13 mouse cellular contexts compared by ENCODE assay signal in genomic region chr5:136215211-136215610, GRCm38 (mm10). TPM values are rescaled to one million over a fixed set of nuclear protein-coding genes. Genes with fewer than 3 reads are reported as not detected.
DNase-seq lines count a peak whose midpoint lies in the region; ATAC-seq and TF ChIP-seq lines count a peak whose summit lies in the region.
"Had no signal": no experiment of that assay in that cellular context is flagged by ENCODE, and none has a peak within 500 bp of the region (broad histone marks: within the 10 kb centered on the region; RNA-seq: fewer than 3 reads in every experiment).

No protein-coding gene starts in this region.

- peak; percentile 19; the same call in 1 of the 2 replicates for TF ChIP-seq CTCF in cerebellum, adult 2 months (IDR thresholded peaks at IDR 0.05; ENCODE audit: borderline replicate concordance, insufficient read depth, low read depth, low read length)
- TF ChIP-seq CTCF in liver, adult 2 months (IDR thresholded peaks at IDR 0.05; ENCODE audit: low read depth, low read length) = peak; percentile 20; the same call in 1 of the 2 replicates

- no peak for ATAC-seq in megakaryocyte-erythroid progenitor cell, adult 5-6 weeks (replicated peaks; ENCODE audit: low FRiP score, low TSS enrichment, poor library complexity, severe bottlenecking)

- no peak for TF ChIP-seq POLR2A in cerebellum, adult 2 months (IDR thresholded peaks at IDR 0.05; ENCODE audit: borderline replicate concordance, insufficient read depth, low read length)
- TF ChIP-seq POLR2A in liver, adult 2 months (IDR thresholded peaks at IDR 0.05; ENCODE audit: extremely low read depth, insufficient read depth, low read length) = no peak

- H3K36me3 ChIP-seq in liver, adult 2 months (ENCODE audit: control insufficient read depth, insufficient read depth, low read length) = no peaks in the 10 kb centered on the region
- H3K36me3 ChIP-seq: lung, embryonic 15.5 days had no signal

- no peaks in the 10 kb centered on the region for H3K79me2 ChIP-seq in liver, adult 2 months (ENCODE audit: control insufficient read depth, insufficient read depth, low read length)

- no peak overlapping the region for H3K9ac ChIP-seq in liver, adult 2 months (ENCODE audit: low read depth, low read length)
- H3K9ac ChIP-seq: lung, embryonic 15.5 days; midbrain, embryonic 12.5 days had no signal

- intact Hi-C loops in heart, postnatal 14 days (cut with DNase I) = no loop called here

- no peak for DNase-seq in cerebellum, adult 2 months
- DNase-seq in cerebellum, adult 11-12 months = no peak
- no peak for DNase-seq in liver, adult 2 months (ENCODE audit: extremely low read depth, low read depth, low spot score)
- no peak for DNase-seq in liver
- peak; percentile 52 for DNase-seq in 416B (ENCODE audit: low read depth)
- peak; percentile 51 for DNase-seq in ZHBTc4 (ENCODE audit: low read depth, low spot score)
- no peak for DNase-seq in heart, postnatal 14 days
- DNase-seq: kidney, adult 11 months; thymus, postnatal 25 days had no signal

- no peaks in the 10 kb centered on the region for H3K4me1 ChIP-seq in cerebellum, adult 2 months (ENCODE audit: control insufficient read depth, insufficient read depth, low read length)
- H3K4me1 ChIP-seq in liver, adult 2 months (ENCODE audit: control insufficient read depth, insufficient read depth, low read length) = peaks cover 3% of the 10 kb centered on the region; the same call in 1 of the 2 replicates
- H3K4me1 ChIP-seq: limb, embryonic 10.5 days; lung, embryonic 15.5 days; midbrain, embryonic 12.5 days had no signal

- H3K27ac ChIP-seq in cerebellum, adult 2 months (ENCODE audit: insufficient read depth, low read length) = no peak overlapping the region
- no peak overlapping the region for H3K27ac ChIP-seq in liver, adult 2 months (replicated peaks; ENCODE audit: insufficient read depth, low read depth, low read length)
- H3K27ac ChIP-seq: limb, embryonic 10.5 days; lung, embryonic 15.5 days; midbrain, embryonic 12.5 days had no signal

- H3K27me3 ChIP-seq in cerebellum, adult 2 months (ENCODE audit: control insufficient read depth, insufficient read depth, low read length) = no peaks in the 10 kb centered on the region
- no peaks in the 10 kb centered on the region for H3K27me3 ChIP-seq in liver, adult 2 months (ENCODE audit: control insufficient read depth, insufficient read depth, low read length)
- H3K27me3 ChIP-seq: lung, embryonic 15.5 days; midbrain, embryonic 12.5 days had no signal

- no peak overlapping the region for H3K4me3 ChIP-seq in cerebellum, adult 2 months (replicated peaks; ENCODE audit: insufficient read depth, low read depth, low read length)
- no peak overlapping the region for H3K4me3 ChIP-seq in liver, adult 2 months (ENCODE audit: insufficient read depth, low read depth, low read length)
- H3K4me3 ChIP-seq: limb, embryonic 10.5 days; lung, embryonic 15.5 days; midbrain, embryonic 12.5 days had no signal

- WGBS in cerebellum, adult 2 months = 87% methylated on average over 3 of the region's 3 CpGs
- 96% methylated on average over 3 of the region's 3 CpGs for WGBS in liver, adult 2 months

RNA-seq across cellular contexts. Expression of gene Prkrip1, which starts 16.4 kb away (rescaled TPM):
- 36.2 and 38.0 TPM in 2 replicates for polyA plus RNA-seq in cerebellum, adult 2 months (2012; rRNA removed)
- 2.0 and 2.1 TPM in 2 replicates for total RNA-seq in liver, adult 2 months (2014; rRNA removed)
- polyA plus RNA-seq in liver, adult 2 months (2012; rRNA removed) = 3.2 and 4.8 TPM in 2 replicates
- 24.2 and 32.6 TPM in 2 replicates for total RNA-seq in megakaryocyte-erythroid progenitor cell, adult 5-6 weeks (2014; fragmentation: Nextera tagmentation)
- 67.4 and 131 TPM in 2 replicates for total RNA-seq in megakaryocyte-erythroid progenitor cell, adult 5-6 weeks (2017)
- total RNA-seq in heart, postnatal 14 days (2021) = 10 to 100 TPM; 20.3 to 21.7 TPM

RNA-seq across cellular contexts. Expression of gene Sh2b2, which starts 31.1 kb away (rescaled TPM):
- polyA plus RNA-seq in cerebellum, adult 2 months (2012; rRNA removed) = 8.1 and 8.3 TPM in 2 replicates
- total RNA-seq in liver, adult 2 months (2014; rRNA removed) = 0.65 and 1.4 TPM in 2 replicates
- 3.3 and 6.1 TPM in 2 replicates for polyA plus RNA-seq in liver, adult 2 months (2012; rRNA removed)
- total RNA-seq in megakaryocyte-erythroid progenitor cell, adult 5-6 weeks (2014; fragmentation: Nextera tagmentation) = 1.7 and 3.0 TPM in 2 replicates
- 0.09 and 1.8 TPM in 2 replicates for total RNA-seq in megakaryocyte-erythroid progenitor cell, adult 5-6 weeks (2017)
- 1 to 10 TPM; 1.6 TPM for total RNA-seq in heart, postnatal 14 days (2021)

RNA-seq across cellular contexts. Expression of gene Orai2, which starts 44.7 kb away (rescaled TPM):
- 64.9 and 66.9 TPM in 2 replicates for polyA plus RNA-seq in cerebellum, adult 2 months (2012; rRNA removed)
- 1.1 and 1.5 TPM in 2 replicates for total RNA-seq in liver, adult 2 months (2014; rRNA removed)
- polyA plus RNA-seq in liver, adult 2 months (2012; rRNA removed) = 0.77 and 1.4 TPM in 2 replicates
- total RNA-seq in megakaryocyte-erythroid progenitor cell, adult 5-6 weeks (2014; fragmentation: Nextera tagmentation) = 14.5 and 20.3 TPM in 2 replicates
- total RNA-seq in megakaryocyte-erythroid progenitor cell, adult 5-6 weeks (2017) = 10.1 and 23.9 TPM in 2 replicates
- total RNA-seq in heart, postnatal 14 days (2021) = 1 to 10 TPM; 2.3 to 3.4 TPM

Comparison
In these comparisons a context has a peak if more than half of its experiments do, and no peak if none do; other contexts are left out.
1. DNase-seq: peak in 416B (single experiment) and ZHBTc4 (single experiment); none in cerebellum, adult 2 months (0 of 2), cerebellum, adult 11-12 months (single experiment), liver, adult 2 months (single experiment), liver (single experiment) and heart, postnatal 14 days (0 of 2).